Mouse (Mus musculus): ENCODE data around the gene Oosp1.

DNA sequence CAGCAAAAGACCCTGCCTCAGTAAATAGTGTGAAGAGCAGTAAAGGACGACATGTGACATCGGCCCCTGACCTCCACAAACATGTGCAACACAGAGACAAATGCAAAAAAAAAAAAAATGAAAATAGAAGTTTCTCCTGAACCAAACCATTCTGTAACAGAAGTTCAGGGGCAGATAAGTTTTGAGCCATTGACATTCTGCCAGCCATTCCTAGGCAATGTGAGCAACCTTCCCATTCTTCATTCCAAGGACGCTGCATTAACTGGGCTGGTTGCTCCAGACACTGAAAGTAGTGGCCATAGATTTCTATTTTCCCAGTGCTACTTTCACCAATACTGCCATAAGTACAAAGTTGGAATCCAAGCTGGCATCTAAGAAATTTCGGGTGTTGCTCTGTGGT lies 21.5 kb upstream of the Oosp1 start:
- TF ChIP-seq POLR2A (IDR thresholded peaks at IDR 0.05; ENCODE audit: low read depth, low read length) (no peak), CTCF (conservative IDR thresholded peaks at IDR 0.05; ENCODE audit: insufficient read depth, insufficient read length, low read depth, low read length) (no peak)

Measured in kidney, adult 2 months (tissue).